Mouse (Mus musculus) ES-E14 (cell line): ENCODE data around the gene Robo4. TPM values are rescaled to one million over a fixed set of nuclear protein-coding genes. Genes with fewer than 3 reads are reported as not detected.

ENCODE experiments used
- DNase-seq: peaks from one replicate; pipeline ENCODE4 v3.0.0-alpha.2; 2013; ENCODE audit warnings: low read depth, low spot score
- H3K27ac ChIP-seq: 2 replicates; pipeline ENCODE4 v1.5.1; 2012; ENCODE audit warnings: low read depth, mild to moderate bottlenecking, low read length, moderate library complexity, mixed read lengths; ENCODE audit not compliant: poor library complexity, insufficient read depth, severe bottlenecking
- H3K36me3 ChIP-seq: 2 replicates; pipeline ENCODE4 v1.6.1; 2012; ENCODE audit warnings: mild to moderate bottlenecking, low read length, moderate library complexity, mixed read lengths; ENCODE audit not compliant: control insufficient read depth, poor library complexity, insufficient read depth, severe bottlenecking
- H3K4me1 ChIP-seq, 2 experiments: fragments of 150-350 bp in 1 of 2; sonication (generic) in 1 of 2; 2 replicates each; pipeline ENCODE4 v1.6.1; 2012; ENCODE audit warnings: low read length in 2 of 2, mild to moderate bottlenecking in 1 of 2, mixed read lengths in 1 of 2; ENCODE audit not compliant: control insufficient read depth in 2 of 2, insufficient read depth in 2 of 2, poor library complexity in 1 of 2
- H3K4me3 ChIP-seq, 2 experiments: fragments of 150-350 bp in 1 of 2; sonication (generic) in 1 of 2; 2 replicates each; pipeline ENCODE4 v1.5.1; 2012; ENCODE audit warnings: low read length in 2 of 2, low read depth in 1 of 2, mild to moderate bottlenecking in 1 of 2, mixed read lengths in 1 of 2; ENCODE audit not compliant: insufficient read depth in 1 of 2, poor library complexity in 1 of 2, severe bottlenecking in 1 of 2
- H3K9ac ChIP-seq: 2 replicates; pipeline ENCODE4 v1.6.1; 2012; ENCODE audit warnings: low read depth, mild to moderate bottlenecking, low read length, mixed read lengths; ENCODE audit not compliant: poor library complexity, insufficient read depth, severe bottlenecking
- H3K9me3 ChIP-seq: fragments of 150-350 bp; sonication (generic); 2 replicates; pipeline ENCODE4 v1.6.1; 2012; ENCODE audit warnings: low read depth, mild to moderate bottlenecking, low read length; ENCODE audit not compliant: control insufficient read depth, insufficient read depth
- CHD2 ChIP-seq: IDR thresholded peaks from 2 replicates; pipeline ENCODE4 v1.6.1; 2014; ENCODE audit warnings: mild to moderate bottlenecking, low read depth, low read length, inconsistent platforms
- HCFC1 ChIP-seq: IDR thresholded peaks from 2 replicates; pipeline ENCODE4 v1.6.1; 2012; ENCODE audit warnings: low read length, inconsistent platforms, borderline replicate concordance; ENCODE audit not compliant: insufficient read depth
- MAFK ChIP-seq: IDR thresholded peaks from 2 replicates; pipeline ENCODE4 v1.6.1; 2014; ENCODE audit warnings: mild to moderate bottlenecking, low read depth, low read length, inconsistent platforms; ENCODE audit not compliant: insufficient read depth
- ZC3H11A ChIP-seq: IDR thresholded peaks from 2 replicates; pipeline ENCODE4 v1.6.1; 2012; ENCODE audit warnings: low read depth, mild to moderate bottlenecking, inconsistent platforms, low read length, borderline replicate concordance
- ZNF384 ChIP-seq: IDR thresholded peaks from 2 replicates; pipeline ENCODE4 v1.6.1; 2012; ENCODE audit warnings: low read depth, low read length, inconsistent platforms
- in situ Hi-C, 2 experiments: fragments of 600-800 bp; cut with MboI; formaldehyde crosslinking; loops; one replicate each; pipeline ENCODE4 v1.15.1; 2025; ENCODE audit warnings: low sequenced_read_pairs in 2 of 2, inconsistent platforms in 1 of 2; ENCODE audit not compliant: unreplicated experiment in 2 of 2
- total RNA-seq: library from RNA; depleted of rRNA; stranded (reverse); fragments of 300-350 nt; gene quantifications from 2 replicates; pipeline ENCODE4 v1.2.3, GENCODE M21; 2012

Gene Robo4
- total RNA-seq, 1 experiment = 11.2 TPM

- Histone ChIP-seq H3K9ac (no peak overlapping the region), H3K36me3 (no peaks in the 10 kb centered on the region), H3K27ac (no peak overlapping the region), H3K4me1 (0 out of 4 replicates have a peak, but pooled peaks cover 0 to 3% of the 10 kb centered on the region in 2 experiments), H3K9me3 (no peaks in the 10 kb centered on the region), H3K4me3 (no peak overlapping the region)
- no peak for DNase-seq
- in situ Hi-C loops = loop anchor here (25.0 kb wide), 3 partner anchors 198 to 523 kb away; partner anchors contain the start of genes Olfr878 (in 1 of the 2) and Spa17 (in 1 of the 2)
- TF ChIP-seq CHD2 (no peak), ZNF384 (no peak), HCFC1 (no peak), MAFK (no peak), ZC3H11A (no peak)
Measured at GRCm38 (mm10) chr9:37414666-37415065, 13.0 kb downstream of the Robo4 start.

DNA sequence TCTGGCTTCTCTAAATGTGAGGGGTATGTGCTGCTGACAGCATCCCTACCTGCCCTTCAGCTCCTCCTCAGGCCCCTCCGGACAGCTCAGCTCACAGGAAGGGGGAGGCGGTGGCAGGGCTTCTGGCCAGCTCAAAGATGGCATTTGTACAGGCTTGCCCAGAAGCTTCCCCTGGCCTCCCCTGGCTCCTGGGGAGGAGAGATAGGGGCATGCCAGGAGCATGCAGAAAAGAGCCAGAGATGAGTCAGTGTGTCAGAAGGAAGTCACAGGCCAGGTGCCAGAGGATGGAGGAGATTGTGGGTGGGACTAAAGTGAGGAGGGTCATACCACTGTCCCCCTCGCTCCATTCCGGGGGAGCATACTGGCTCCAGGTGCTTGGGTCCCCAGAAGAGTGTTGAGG is 17.1 kb downstream of the Robo4 start:
- Histone ChIP-seq H3K9me3 (no peaks in the 10 kb centered on the region), H3K4me1 (peaks cover 0 to 3% of the 10 kb centered on the region in 2 experiments; a peak in 1 of 4 replicates), H3K36me3 (no peaks in the 10 kb centered on the region), H3K9ac (no peak overlapping the region), H3K4me3 (no peak overlapping the region), H3K27ac (no peak overlapping the region)
- TF ChIP-seq ZNF384 = no peak
- no peak for TF ChIP-seq MAFK
- in situ Hi-C loops = loop anchor here (25.0 kb wide), 3 partner anchors 194 to 519 kb away; partner anchors contain the start of genes Olfr878 (in 1 of the 2) and Spa17 (in 1 of the 2)
- DNase-seq = no peak

GRCm38 (mm10) chr9:37420676-37421075 is 19.0 kb downstream of the Robo4 start:
- H3K9me3 ChIP-seq = no peaks in the 10 kb centered on the region
- H3K36me3 ChIP-seq = no peaks in the 10 kb centered on the region
- H3K9ac ChIP-seq = no peak overlapping the region
- no peak overlapping the region for H3K27ac ChIP-seq
- in situ Hi-C loops = loop anchor here (10.0 to 25.0 kb wide), 4 partner anchors 192 to 517 kb away; partner anchors contain the start of genes Spa17 (in 2 of the 2) and Olfr878 (in 1 of the 2)
- TF ChIP-seq HCFC1 (no peak), MAFK (no peak), ZNF384 (no peak), ZC3H11A (no peak), CHD2 (no peak)
- DNase-seq = peak; percentile 97
- H3K4me3 ChIP-seq = peak overlapping the region in 1 of 2 experiments; percentile 55; a peak in 2 of 4 replicates
- peaks cover 0 to 3% of the 10 kb centered on the region in 2 experiments; a peak in 1 of 4 replicates for H3K4me1 ChIP-seq

DNA sequence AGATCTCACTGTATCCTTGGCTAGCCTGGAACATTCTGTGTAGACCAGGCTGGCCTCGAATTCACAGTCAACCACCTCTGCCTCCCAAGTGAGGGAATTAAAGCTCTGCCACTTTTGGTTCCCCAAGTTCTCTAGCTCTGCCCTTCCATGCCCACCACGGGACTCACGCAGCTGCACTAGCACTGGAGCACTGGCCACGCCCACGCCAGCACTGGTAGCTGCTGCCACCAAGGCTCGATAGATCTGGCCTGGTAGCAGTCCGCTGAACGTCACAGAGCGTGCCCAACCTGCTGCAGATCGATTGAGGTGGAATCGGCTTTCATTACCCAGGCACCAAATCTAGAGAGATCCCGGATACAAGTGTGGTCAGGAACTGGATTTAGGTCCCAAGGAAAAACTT is 19.5 kb downstream of the Robo4 start:
- no peaks in the 10 kb centered on the region for H3K36me3 ChIP-seq
- in situ Hi-C loops = loop anchor here (10.0 to 25.0 kb wide), 4 partner anchors 191 to 516 kb away; partner anchors contain the start of genes Spa17 (in 2 of the 2) and Olfr878 (in 1 of the 2)
- no peaks in the 10 kb centered on the region for H3K9me3 ChIP-seq
- H3K4me3 ChIP-seq = peak overlapping the region in 1 of 2 experiments; percentile 55; a peak in 2 of 4 replicates
- no peak overlapping the region for H3K27ac ChIP-seq
- DNase-seq = no peak
- H3K4me1 ChIP-seq = peaks cover 0 to 3% of the 10 kb centered on the region in 2 experiments; a peak in 1 of 4 replicates
- no peak for TF ChIP-seq HCFC1
- TF ChIP-seq ZNF384 = no peak
- TF ChIP-seq ZC3H11A = no peak
- no peak for TF ChIP-seq CHD2
- TF ChIP-seq MAFK = no peak
- H3K9ac ChIP-seq = peak overlapping the region; percentile 20; the same call in 1 of the 2 replicates
